Mouse (Mus musculus) CH12.LX (cell line): Measurements from ENCODE around the gene Myo19. TPM values are rescaled to one million over a fixed set of nuclear protein-coding genes. Genes with fewer than 3 reads are reported as not detected.

ENCODE experiments used
- DNase-seq: peaks from one replicate; pipeline ENCODE4 v3.0.0-alpha.2; 2013; ENCODE audit errors: extremely low read depth
- H3K27ac ChIP-seq: 2 replicates; pipeline ENCODE4 v1.5.1; 2012; ENCODE audit warnings: low read depth, mild to moderate bottlenecking, control low read depth, moderate library complexity; ENCODE audit not compliant: insufficient read depth
- H3K27me3 ChIP-seq: replicated peaks from 2 replicates; pipeline ENCODE3; 2012; ENCODE audit warnings: inconsistent platforms
- H3K36me3 ChIP-seq, 2 experiments: replicated peaks in 1 of 2; 2 replicates each; pipeline versions ENCODE3 to v1.6.1; 2012; ENCODE audit warnings: inconsistent platforms in 1 of 2, low read length in 1 of 2, mild to moderate bottlenecking in 1 of 2, mixed read lengths in 1 of 2, moderate library complexity in 1 of 2; ENCODE audit not compliant: control insufficient read depth in 1 of 2, insufficient read depth in 1 of 2
- H3K4me1 ChIP-seq, 2 experiments: 2 replicates each; pipeline ENCODE4 v1.6.1; 2012; ENCODE audit warnings: inconsistent platforms in 1 of 2, moderate library complexity in 1 of 2; ENCODE audit not compliant: insufficient read depth in 2 of 2, control insufficient read depth in 1 of 2
- H3K4me2 ChIP-seq: 2 replicates; pipeline ENCODE4 v1.6.1; 2012; ENCODE audit warnings: low read depth, mild to moderate bottlenecking, control low read depth; ENCODE audit not compliant: poor library complexity, insufficient read depth, severe bottlenecking
- H3K4me3 ChIP-seq, 3 experiments: fragments of 150-350 bp in 1 of 3; sonication (generic) in 1 of 3; replicated peaks in 1 of 3; 2 replicates each; pipeline versions ENCODE3 to v1.5.1; 2011 to 2012; ENCODE audit warnings: low read depth in 2 of 3, low read length in 2 of 3, mild to moderate bottlenecking in 2 of 3, moderate library complexity in 2 of 3, control low read depth in 1 of 3, improper control_type of control experiment in 1 of 3, inconsistent platforms in 1 of 3, mixed read lengths in 1 of 3; ENCODE audit not compliant: poor library complexity in 1 of 3
- H3K79me2 ChIP-seq: replicated peaks from 2 replicates; pipeline ENCODE4 v1.6.1; 2012; ENCODE audit warnings: mild to moderate bottlenecking, moderate library complexity; ENCODE audit not compliant: control insufficient read depth, poor library complexity, insufficient read depth, severe bottlenecking; ENCODE audit errors: extremely low read depth
- H3K9ac ChIP-seq: 2 replicates; pipeline ENCODE4 v1.6.1; 2012; ENCODE audit warnings: low read depth, mild to moderate bottlenecking, control low read depth, moderate library complexity; ENCODE audit not compliant: insufficient read depth
- H3K9me3 ChIP-seq: replicated peaks from 2 replicates; pipeline ENCODE3; 2012; ENCODE audit warnings: low read length, inconsistent platforms, mixed read lengths
- BHLHE40 ChIP-seq: IDR thresholded peaks from 2 replicates; pipeline ENCODE4 v1.6.1; 2011; ENCODE audit warnings: mild to moderate bottlenecking, low read depth, low read length, improper control_type of control experiment
- CHD1 ChIP-seq: IDR thresholded peaks from 2 replicates; pipeline ENCODE4 v1.6.1; 2012; ENCODE audit warnings: low read depth, low read length, improper control_type of control experiment, inconsistent platforms
- CTCF ChIP-seq, 2 experiments: IDR thresholded peaks in 1 of 2; conservative IDR thresholded peaks in 1 of 2; 2 replicates each; pipeline ENCODE4 v1.5.1; 2011 to 2012; ENCODE audit warnings: low read depth in 2 of 2, low read length in 2 of 2, improper control_type of control experiment in 1 of 2, inconsistent platforms in 1 of 2, mild to moderate bottlenecking in 1 of 2, moderate library complexity in 1 of 2
- ELF1 ChIP-seq: IDR thresholded peaks from 2 replicates; pipeline ENCODE4 v1.6.1; 2014; ENCODE audit warnings: low read depth, mild to moderate bottlenecking, inconsistent platforms, low read length, improper control_type of control experiment
- EP300 ChIP-seq: IDR thresholded peaks from 2 replicates; pipeline ENCODE4 v1.6.1; 2011; ENCODE audit warnings: low read length, improper control_type of control experiment
- ETS1 ChIP-seq: conservative IDR thresholded peaks from 2 replicates; pipeline ENCODE4 v1.6.1; 2012; ENCODE audit warnings: low read depth, mild to moderate bottlenecking, inconsistent platforms, low read length, improper control_type of control experiment, moderate library complexity
- GABPA ChIP-seq: IDR thresholded peaks from 2 replicates; pipeline ENCODE4 v1.6.1; 2012; ENCODE audit warnings: low read depth, low read length, improper control_type of control experiment, inconsistent platforms; ENCODE audit not compliant: insufficient replicate concordance
- HCFC1 ChIP-seq: IDR thresholded peaks from 2 replicates; pipeline ENCODE4 v1.6.1; 2012; ENCODE audit warnings: low read depth, mild to moderate bottlenecking, inconsistent platforms, low read length, improper control_type of control experiment
- JUN ChIP-seq: IDR thresholded peaks from 2 replicates; pipeline ENCODE4 v1.6.1; 2011; ENCODE audit warnings: low read depth, mild to moderate bottlenecking, low read length, improper control_type of control experiment, moderate library complexity; ENCODE audit not compliant: insufficient read depth
- KAT2A ChIP-seq: IDR thresholded peaks from 2 replicates; pipeline ENCODE4 v1.6.1; 2012; ENCODE audit warnings: low read length, improper control_type of control experiment, inconsistent platforms; ENCODE audit not compliant: insufficient replicate concordance
- MAFK ChIP-seq: IDR thresholded peaks from 2 replicates; pipeline ENCODE4 v1.6.1; 2011; ENCODE audit warnings: low read length, improper control_type of control experiment; ENCODE audit not compliant: insufficient replicate concordance
- MAX ChIP-seq: IDR thresholded peaks from 2 replicates; pipeline ENCODE4 v1.6.1; 2011; ENCODE audit warnings: low read length, improper control_type of control experiment
- MXI1 ChIP-seq: IDR thresholded peaks from 2 replicates; pipeline ENCODE4 v1.6.1; 2011; ENCODE audit warnings: mild to moderate bottlenecking, low read depth, low read length, improper control_type of control experiment
- MYC ChIP-seq: IDR thresholded peaks from 2 replicates; pipeline ENCODE4 v1.6.1; 2011; ENCODE audit warnings: low read depth, mild to moderate bottlenecking, improper control_type of control experiment, low read length
- NELFE ChIP-seq: IDR thresholded peaks from 2 replicates; pipeline ENCODE4 v1.6.1; 2011; ENCODE audit warnings: low read depth, low read length, improper control_type of control experiment
- NRF1 ChIP-seq: IDR thresholded peaks from 2 replicates; pipeline ENCODE4 v1.6.1; 2014; ENCODE audit warnings: low read depth, mild to moderate bottlenecking, inconsistent platforms, low read length, improper control_type of control experiment, moderate library complexity
- POLR2AphosphoS2 ChIP-seq: IDR thresholded peaks from 2 replicates; pipeline ENCODE4 v1.6.1; 2011; ENCODE audit warnings: low read depth, low read length, improper control_type of control experiment
- RAD21 ChIP-seq: IDR thresholded peaks from 2 replicates; pipeline ENCODE4 v1.6.1; 2011; ENCODE audit warnings: low read depth, mild to moderate bottlenecking, low read length, improper control_type of control experiment, moderate library complexity
- RCOR1 ChIP-seq: conservative IDR thresholded peaks from 2 replicates; pipeline ENCODE4 v1.6.1; 2012; ENCODE audit warnings: low read depth, mild to moderate bottlenecking, inconsistent platforms, low read length, improper control_type of control experiment
- SIN3A ChIP-seq: IDR thresholded peaks from 2 replicates; pipeline ENCODE4 v1.6.1; 2012; ENCODE audit warnings: low read length, improper control_type of control experiment, inconsistent platforms
- TBP ChIP-seq: conservative IDR thresholded peaks from 2 replicates; pipeline ENCODE4 v1.6.1; 2011; ENCODE audit warnings: low read depth, low read length, improper control_type of control experiment
- UBTF ChIP-seq: IDR thresholded peaks from 2 replicates; pipeline ENCODE4 v1.6.1; 2012; ENCODE audit warnings: low read depth, mild to moderate bottlenecking, inconsistent platforms, low read length, improper control_type of control experiment, moderate library complexity
- ZC3H11A ChIP-seq: IDR thresholded peaks from 2 replicates; pipeline ENCODE4 v1.6.1; 2012; ENCODE audit warnings: low read depth, mild to moderate bottlenecking, inconsistent platforms, low read length, improper control_type of control experiment
- ZKSCAN1 ChIP-seq: IDR thresholded peaks from 2 replicates; pipeline ENCODE4 v1.6.1; 2012; ENCODE audit warnings: low read depth, inconsistent platforms, low read length, improper control_type of control experiment, borderline replicate concordance
- ZNF384 ChIP-seq: IDR thresholded peaks from 2 replicates; pipeline ENCODE4 v1.6.1; 2012; ENCODE audit warnings: low read depth, low read length, improper control_type of control experiment, inconsistent platforms
- dilution Hi-C: fragments of 300-500 bp; cut with MboI; formaldehyde crosslinking; loops from 2 replicates; pipeline ENCODE4 v1.14.3; 2020; ENCODE audit warnings: low sequenced_read_pairs; ENCODE audit not compliant: extremely low pct_unique_long_range_greater_than_20kb, extremely low pct_ligation_motif_present
- in situ Hi-C: fragments of 300-500 bp; cut with MboI; formaldehyde crosslinking; loops from 3 replicates; pipeline ENCODE4 v1.14.3; 2019; ENCODE audit warnings: low sequenced_read_pairs, low pct_ligation_motif_present, low pct_unique_long_range_greater_than_20kb, mixed read lengths
- polyA plus RNA-seq: library from polyadenylated mRNA; unstranded; fragments of >175 nt; gene quantifications from 2 replicates; pipeline ENCODE4 v1.2.1, GENCODE M21; 2012; ENCODE audit warnings: low read depth; ENCODE audit not compliant: insufficient read length
- total RNA-seq, 2 experiments: library from RNA; depleted of rRNA; stranded (reverse); fragments of 300-350 nt in 1 of 2; fragments of >200 nt in 1 of 2; gene quantifications; 2 replicates each; pipeline ENCODE4 v1.2.3; 2012 to 2014

Gene Myo19
- total and polyA plus RNA-seq, 3 experiments = 8.0 to 27.1 (median 9.1) TPM

GRCm38 (mm10) chr11:84943948-84944347 lies 64.0 kb downstream of the Myo19 start:
- in situ Hi-C loops = no loop called here
- no peak overlapping the region for H3K9ac ChIP-seq
- peaks cover 72% of the 10 kb centered on the region for H3K27me3 ChIP-seq
- dilution Hi-C loops = no loop called here
- H3K9me3 ChIP-seq = peaks cover 7% of the 10 kb centered on the region
- peak; percentile 33 for DNase-seq
- no peak overlapping the region for H3K4me3 ChIP-seq
- TF ChIP-seq RCOR1 (no peak), ELF1 (peak; percentile 41; the same call in 1 of the 2 replicates), MYC (0 out of 2 replicates have a peak, but pooled peaks have one; percentile 21), TBP (no peak), UBTF (peak; percentile 56; the same call in 1 of the 2 replicates), SIN3A (peak; percentile 88), NELFE (no peak), MXI1 (peak; percentile 98), CTCF (conservative IDR thresholded peaks at IDR 0.05 in 1 of 2, IDR thresholded peaks at IDR 0.05 in 1 of 2; ENCODE audit: low read depth in 2 of 2, low read length in 2 of 2) (no peak), HCFC1 (no peak), RAD21 (no peak), ZC3H11A (no peak), ZKSCAN1 (no peak), EP300 (no peak), MAX (peak; percentile 75)
- H3K4me2 ChIP-seq = peak overlapping the region; percentile 4; the same call in 1 of the 2 replicates
- no peak overlapping the region for H3K27ac ChIP-seq
- no peaks in the 10 kb centered on the region for H3K36me3 ChIP-seq
- no peaks in the 10 kb centered on the region for H3K4me1 ChIP-seq
- H3K79me2 ChIP-seq = no peaks in the 10 kb centered on the region

GRCm38 (mm10) chr11:84944639-84945435 lies 64.9 kb downstream of the Myo19 start:
- Histone ChIP-seq H3K9me3 (peaks cover 7% of the 10 kb centered on the region), H3K79me2 (no peaks in the 10 kb centered on the region), H3K4me3 (no peak overlapping the region), H3K27ac (no peak overlapping the region), H3K36me3 (no peaks in the 10 kb centered on the region), H3K27me3 (peaks cover 72% of the 10 kb centered on the region), H3K4me1 (no peaks in the 10 kb centered on the region), H3K4me2 (no peak overlapping the region), H3K9ac (no peak overlapping the region)
- in situ Hi-C loops (no loop called here), dilution Hi-C loops (no loop called here)
- no peak for TF ChIP-seq ZNF384
- no peak for TF ChIP-seq MXI1
- no peak for TF ChIP-seq POLR2AphosphoS2
- TF ChIP-seq CHD1 = no peak
- no peak for TF ChIP-seq JUN
- no peak for TF ChIP-seq NELFE
- TF ChIP-seq RAD21 = no peak
- no peak for TF ChIP-seq ETS1
- no peak for TF ChIP-seq RCOR1
- TF ChIP-seq NRF1 = no peak
- TF ChIP-seq GABPA = no peak
- no peak for TF ChIP-seq TBP
- no peak for TF ChIP-seq MAFK
- no peak for TF ChIP-seq UBTF
- no peak for TF ChIP-seq KAT2A
- TF ChIP-seq BHLHE40 = no peak
- DNase-seq = no peak
